Mouse (Mus musculus) liver, adult 2 months (tissue): ENCODE measurements around the gene Dnajc30.

Source experiments
- CTCF ChIP-seq: fragments of 200-500 bp; IDR thresholded peaks from 2 replicates; pipeline ENCODE4 v1.5.1; 2011; ENCODE audit warnings: low read depth, low read length, control low read depth
- POLR2A ChIP-seq: fragments of 200-500 bp; IDR thresholded peaks from 2 replicates; pipeline ENCODE4 v1.6.1; 2011; ENCODE audit warnings: low read length, control low read depth; ENCODE audit not compliant: insufficient read depth; ENCODE audit errors: extremely low read depth

DNA sequence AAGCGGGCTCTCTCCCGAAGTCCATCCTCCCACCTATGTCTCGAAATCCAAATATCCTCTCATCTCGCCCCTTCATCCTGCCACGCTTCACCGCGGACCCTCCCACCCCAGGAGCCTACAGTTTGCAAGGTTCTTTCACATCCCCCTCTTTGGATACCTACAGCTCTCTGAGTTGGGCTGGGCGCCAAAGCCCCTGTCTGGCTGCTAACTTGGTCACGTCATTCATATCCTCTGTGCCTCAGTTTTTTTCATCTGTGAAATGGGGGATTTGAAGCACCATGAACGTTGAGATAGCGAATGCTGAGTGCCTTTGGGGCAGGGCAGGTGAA, 14.4 kb downstream of the Dnajc30 start:
- no peak for TF ChIP-seq POLR2A
- no peak for TF ChIP-seq CTCF
